Mouse (Mus musculus): ENCODE results near the gene Eml2.

GRCm38 (mm10) chr7:19171831-19172230 is 4.4 kb upstream of the Eml2 start:
- TF ChIP-seq EP300 (IDR thresholded peaks at IDR 0.05), result no peak
- no peak for TF ChIP-seq CTCF (IDR thresholded peaks at IDR 0.05)
